Mouse (Mus musculus) stomach, postnatal 0 days (tissue): Measurements from ENCODE around the gene Mgmt. TPM values are rescaled to one million over a fixed set of nuclear protein-coding genes. Genes with fewer than 3 reads are reported as not detected.

ENCODE experiments used
- ATAC-seq: fragments of 200-750 bp; cut with Nextera tagmentation; 2 replicates; pipeline ENCODE4 v1.8.0; 2017; ENCODE audit not compliant: low FRiP score, low TSS enrichment
- DNase-seq: peaks from one replicate; pipeline ENCODE4 v3.0.0-alpha.2; 2016; ENCODE audit warnings: low spot score
- H3K27ac ChIP-seq: fragments of 300-500 bp; sonication (generic); replicated peaks from 2 replicates; pipeline ENCODE4 v1.5.1; 2014; ENCODE audit warnings: mild to moderate bottlenecking, control low read depth
- H3K27me3 ChIP-seq: fragments of 300-500 bp; sonication (generic); 2 replicates; pipeline ENCODE4 v1.6.1; 2014; ENCODE audit warnings: low read length; ENCODE audit not compliant: control insufficient read depth, insufficient read depth
- H3K36me3 ChIP-seq: fragments of 300-500 bp; sonication (generic); 2 replicates; pipeline ENCODE4 v1.6.1; 2014; ENCODE audit warnings: low read length, mixed read lengths; ENCODE audit not compliant: control insufficient read depth, insufficient read depth
- H3K4me1 ChIP-seq: fragments of 300-500 bp; sonication (generic); replicated peaks from 2 replicates; pipeline ENCODE4 v1.6.1; 2014; ENCODE audit warnings: antibody characterized with exemption; ENCODE audit not compliant: control insufficient read depth, insufficient read depth
- H3K4me2 ChIP-seq: fragments of 300-500 bp; sonication (generic); replicated peaks from 2 replicates; pipeline ENCODE4 v1.6.1; 2014; ENCODE audit warnings: low read depth, mild to moderate bottlenecking, control low read depth, moderate library complexity
- H3K4me3 ChIP-seq: fragments of 300-500 bp; sonication (generic); 2 replicates; pipeline ENCODE4 v1.5.1; 2014; ENCODE audit warnings: low read depth, low read length, control low read depth
- H3K9ac ChIP-seq: fragments of 300-500 bp; sonication (generic); 2 replicates; pipeline ENCODE4 v1.6.1; 2014; ENCODE audit warnings: mild to moderate bottlenecking, low read length, control low read depth, mixed read lengths
- H3K9me3 ChIP-seq: fragments of 300-500 bp; sonication (generic); 2 replicates; pipeline ENCODE4 v1.6.1; 2016; ENCODE audit warnings: low read length; ENCODE audit not compliant: control insufficient read depth
- CTCF ChIP-seq: IDR thresholded peaks from 2 replicates; pipeline ENCODE4 v1.5.1; 2016; ENCODE audit warnings: antibody characterized with exemption, low read depth, mild to moderate bottlenecking, moderate library complexity
- EP300 ChIP-seq: optimal IDR thresholded peaks from 2 replicates; pipeline ENCODE3; 2016; ENCODE audit warnings: antibody characterized with exemption
- WGBS: fragments of 180-500 bp; shearing (Covaris S2); extraction: QIAGEN DNeasy Blood & Tissue Kit; methylation state at CpG from one replicate; pipeline ENCODE4 v1.1.7; 2014; 5-methylcytosine and 5-hydroxymethylcytosine counted together
- polyA plus RNA-seq: library from polyadenylated mRNA; unstranded; fragments of >200 nt; fragmentation: Nextera tagmentation; extraction: Ambion mirVana; gene quantifications from 2 replicates; pipeline ENCODE4 v1.2.1, GENCODE M21; 2015

The Mgmt gene
- polyA plus RNA-seq, 1 experiment from 2014 or later: 5.5 TPM

DNA sequence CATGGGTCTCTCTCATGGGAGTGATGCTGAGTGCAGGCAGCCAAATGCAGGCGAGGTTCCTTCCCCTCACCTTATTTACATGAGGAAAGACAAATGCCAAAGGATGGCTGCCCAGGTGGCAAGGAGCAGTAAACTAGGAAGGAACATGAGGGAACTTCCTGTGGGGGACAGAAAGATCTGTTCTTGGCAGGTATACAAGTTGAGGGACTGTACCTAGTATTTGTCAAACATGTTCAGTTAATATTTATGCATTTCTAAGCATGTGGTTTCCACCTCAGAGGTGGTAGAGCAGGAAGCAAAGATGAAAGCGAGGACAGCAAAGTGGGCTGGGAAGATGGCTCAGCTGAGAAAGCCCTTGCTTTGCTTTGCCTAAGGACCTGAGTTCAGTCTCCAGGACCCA, 260.2 kb downstream of the Mgmt start:
- no peak overlapping the region for H3K4me3 ChIP-seq
- WGBS: 61% methylated on average over 2 of the region's 2 CpGs
- H3K27me3 ChIP-seq: no peaks in the 10 kb centered on the region
- no peaks in the 10 kb centered on the region for H3K9me3 ChIP-seq
- no peak for DNase-seq
- no peak overlapping the region for H3K4me2 ChIP-seq
- no peak for TF ChIP-seq EP300
- TF ChIP-seq CTCF: no peak
- no peak for ATAC-seq
- no peak overlapping the region for H3K9ac ChIP-seq
- H3K27ac ChIP-seq: no peak overlapping the region
- no peaks in the 10 kb centered on the region for H3K4me1 ChIP-seq
- H3K36me3 ChIP-seq: no peaks in the 10 kb centered on the region

DNA sequence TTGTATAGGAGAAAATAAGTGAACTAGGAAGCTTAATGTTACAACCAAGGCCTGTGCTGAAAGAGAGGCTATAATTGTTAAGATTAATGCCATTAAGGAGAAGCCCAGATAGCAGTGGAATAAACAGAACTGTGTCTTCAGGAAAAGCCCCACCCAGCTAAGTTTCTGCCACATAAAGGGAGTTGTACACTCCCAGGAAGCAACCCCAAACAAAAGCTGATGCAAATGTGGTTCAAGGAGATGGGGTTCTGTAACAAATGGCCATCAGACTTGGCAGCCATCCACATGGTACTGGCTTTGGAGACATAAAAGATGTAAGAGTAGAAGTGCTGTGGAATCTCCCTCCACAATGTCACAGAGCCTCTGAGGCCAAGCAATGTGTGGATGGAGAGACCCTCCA, 264.7 kb downstream of the Mgmt start:
- no peak for DNase-seq
- H3K27ac ChIP-seq: no peak overlapping the region
- TF ChIP-seq CTCF (no peak), EP300 (no peak)
- no peaks in the 10 kb centered on the region for H3K4me1 ChIP-seq
- no peak overlapping the region for H3K9ac ChIP-seq
- no peaks in the 10 kb centered on the region for H3K27me3 ChIP-seq
- H3K36me3 ChIP-seq: no peaks in the 10 kb centered on the region
- ATAC-seq: no peak
- H3K4me2 ChIP-seq: no peak overlapping the region
- H3K4me3 ChIP-seq: no peak overlapping the region
- H3K9me3 ChIP-seq: no peaks in the 10 kb centered on the region

DNA sequence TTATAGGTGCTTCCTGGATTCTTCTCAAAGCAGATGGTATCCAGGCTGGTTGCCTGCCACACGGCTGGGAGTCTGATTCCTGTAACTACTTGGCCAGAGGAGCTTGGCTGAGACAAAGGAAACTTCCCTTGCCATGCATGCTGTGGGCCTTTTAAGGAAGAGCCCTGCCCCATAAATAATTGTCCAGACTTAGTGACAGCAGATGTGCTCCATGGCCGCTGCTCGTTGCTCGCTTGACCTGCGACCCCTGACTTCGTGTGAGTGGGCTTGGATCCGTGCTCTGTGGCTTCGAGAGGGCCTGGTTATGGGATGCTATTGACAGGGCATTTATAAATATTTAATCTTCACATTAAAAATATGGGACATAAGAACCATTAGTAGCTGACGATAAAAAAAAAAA, 277.9 kb downstream of the Mgmt start:
- no peak for DNase-seq
- TF ChIP-seq EP300 (no peak), CTCF (no peak)
- Histone ChIP-seq H3K9me3 (no peaks in the 10 kb centered on the region), H3K27ac (no peak overlapping the region), H3K9ac (no peak overlapping the region), H3K4me2 (no peak overlapping the region), H3K4me3 (no peak overlapping the region), H3K4me1 (no peaks in the 10 kb centered on the region), H3K36me3 (no peaks in the 10 kb centered on the region), H3K27me3 (no peaks in the 10 kb centered on the region)
- WGBS: 44% methylated on average over 9 of the region's 9 CpGs
- ATAC-seq: no peak
